Mouse (Mus musculus) liver, embryonic 14.5 days (tissue): Measurements from ENCODE around the gene Edaradd.

ENCODE experiments used
- CTCF ChIP-seq: IDR thresholded peaks from 2 replicates; pipeline ENCODE4 v1.5.1; 2016; ENCODE audit warnings: antibody characterized with exemption, low read depth, control low read depth
- EP300 ChIP-seq: IDR thresholded peaks from 2 replicates; pipeline ENCODE4 v1.6.1; 2016; ENCODE audit warnings: antibody characterized with exemption, low read depth

DNA sequence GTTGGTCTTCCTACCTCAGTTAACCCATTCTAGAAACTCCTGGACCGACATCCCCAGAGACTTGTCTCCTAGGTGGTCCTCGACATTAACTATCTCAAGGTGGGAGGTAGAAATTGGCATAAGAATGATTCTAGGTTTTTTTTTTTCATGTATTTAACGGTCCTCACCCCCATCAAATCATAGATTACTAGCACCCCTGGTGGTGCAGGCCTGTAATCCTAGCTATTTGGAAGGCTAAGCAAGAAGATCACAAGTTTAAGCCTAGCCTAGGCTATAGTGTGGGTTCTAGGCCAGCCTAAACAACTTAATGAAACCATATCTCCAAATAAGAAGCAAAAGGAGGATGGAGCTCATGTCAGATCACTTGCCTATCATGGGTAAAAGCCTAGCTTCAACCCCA lies 38.8 kb upstream of the Edaradd start:
- TF ChIP-seq CTCF: no peak
- TF ChIP-seq EP300: no peak
